Mouse (Mus musculus) testis, adult 2 months (tissue): ENCODE measurements at regions not wholly inside any gene's neighbourhood (a gene's known extent, or its start where the extent isn't known, plus 50 kb on each side); places are given as distances from the start of the nearest gene placed in this dataset.

Experiments
- H3K27ac ChIP-seq: fragments of 200-500 bp; 2 replicates; pipeline ENCODE4 v1.5.1; 2012; ENCODE audit warnings: low read depth, low read length; ENCODE audit not compliant: control insufficient read depth, insufficient read depth
- H3K27me3 ChIP-seq: fragments of 200-500 bp; 2 replicates; pipeline ENCODE4 v1.6.1; 2012; ENCODE audit warnings: mild to moderate bottlenecking, low read length, moderate library complexity; ENCODE audit not compliant: control insufficient read depth, insufficient read depth
- H3K36me3 ChIP-seq: fragments of 200-500 bp; 2 replicates; pipeline ENCODE4 v1.6.1; 2012; ENCODE audit warnings: mild to moderate bottlenecking, low read length; ENCODE audit not compliant: control insufficient read depth, insufficient read depth
- H3K4me1 ChIP-seq: fragments of 200-500 bp; 2 replicates; pipeline ENCODE4 v1.6.1; 2012; ENCODE audit warnings: low read length; ENCODE audit not compliant: control insufficient read depth, insufficient read depth
- H3K4me3 ChIP-seq: fragments of 200-500 bp; 2 replicates; pipeline ENCODE4 v1.5.1; 2012; ENCODE audit warnings: low read depth, mild to moderate bottlenecking, low read length, moderate library complexity, mixed read lengths; ENCODE audit not compliant: control insufficient read depth
- CTCF ChIP-seq: fragments of 200-500 bp; IDR thresholded peaks from 2 replicates; pipeline ENCODE4 v1.5.1; 2012; ENCODE audit warnings: low read depth, mild to moderate bottlenecking, inconsistent platforms, low read length, moderate library complexity; ENCODE audit not compliant: control insufficient read depth, insufficient read depth, insufficient replicate concordance
- POLR2A ChIP-seq: fragments of 200-500 bp; IDR thresholded peaks from 2 replicates; pipeline ENCODE4 v1.6.1; 2012; ENCODE audit warnings: low read depth, mild to moderate bottlenecking, inconsistent platforms, low read length, moderate library complexity; ENCODE audit not compliant: control insufficient read depth

GRCm38 (mm10) chr13:101100621-101101020, 267.4 kb upstream of the Slc30a5 start:
- H3K27me3 ChIP-seq: no peaks in the 10 kb centered on the region
- no peak overlapping the region for H3K27ac ChIP-seq
- no peaks in the 10 kb centered on the region for H3K4me1 ChIP-seq
- H3K4me3 ChIP-seq: no peak overlapping the region
- H3K36me3 ChIP-seq: no peaks in the 10 kb centered on the region
- TF ChIP-seq POLR2A (no peak), CTCF (no peak)

- H3K4me3 ChIP-seq: no peak overlapping the region
- no peak for TF ChIP-seq POLR2A
- TF ChIP-seq CTCF: no peak
- H3K27ac ChIP-seq: no peak overlapping the region
- no peaks in the 10 kb centered on the region for H3K4me1 ChIP-seq
- H3K27me3 ChIP-seq: no peaks in the 10 kb centered on the region
- no peaks in the 10 kb centered on the region for H3K36me3 ChIP-seq
These were observed 263.6 kb upstream of the Slc30a5 start for GRCm38 (mm10) chr13:101096856-101097255.

GRCm38 (mm10) chr13:101096221-101096620, 263.0 kb upstream of the Slc30a5 start:
- no peaks in the 10 kb centered on the region for H3K36me3 ChIP-seq
- no peaks in the 10 kb centered on the region for H3K4me1 ChIP-seq
- no peaks in the 10 kb centered on the region for H3K27me3 ChIP-seq
- H3K4me3 ChIP-seq: no peak overlapping the region
- TF ChIP-seq CTCF (no peak), POLR2A (no peak)
- H3K27ac ChIP-seq: no peak overlapping the region

- no peak overlapping the region for H3K4me3 ChIP-seq
- TF ChIP-seq POLR2A: no peak
- no peak for TF ChIP-seq CTCF
- H3K4me1 ChIP-seq: no peaks in the 10 kb centered on the region
- no peaks in the 10 kb centered on the region for H3K36me3 ChIP-seq
- no peak overlapping the region for H3K27ac ChIP-seq
- H3K27me3 ChIP-seq: no peaks in the 10 kb centered on the region
These were observed 262.0 kb upstream of the Slc30a5 start for GRCm38 (mm10) chr13:101095057-101095831.

- no peaks in the 10 kb centered on the region for H3K27me3 ChIP-seq
- no peaks in the 10 kb centered on the region for H3K4me1 ChIP-seq
- no peak overlapping the region for H3K4me3 ChIP-seq
- TF ChIP-seq POLR2A (no peak), CTCF (no peak)
- H3K27ac ChIP-seq: no peak overlapping the region
- H3K36me3 ChIP-seq: no peaks in the 10 kb centered on the region
These were observed 259.5 kb upstream of the Slc30a5 start for GRCm38 (mm10) chr13:101092743-101093131.

- no peak overlapping the region for H3K27ac ChIP-seq
- no peaks in the 10 kb centered on the region for H3K36me3 ChIP-seq
- no peak for TF ChIP-seq CTCF
- TF ChIP-seq POLR2A: no peak
These were observed 259.0 kb upstream of the Slc30a5 start for GRCm38 (mm10) chr13:101092033-101092742.

GRCm38 (mm10) chr13:101085182-101085581, 252.0 kb upstream of the Slc30a5 start:
- no peak overlapping the region for H3K27ac ChIP-seq
- no peak for TF ChIP-seq CTCF
- TF ChIP-seq POLR2A: no peak
- H3K4me1 ChIP-seq: no peaks in the 10 kb centered on the region
- H3K36me3 ChIP-seq: no peaks in the 10 kb centered on the region
- H3K4me3 ChIP-seq: no peak overlapping the region
- H3K27me3 ChIP-seq: no peaks in the 10 kb centered on the region

More at GRCm38 (mm10) chr13:101092033-101092742, 259.0 kb upstream of the Slc30a5 start:
- Histone ChIP-seq H3K27me3 (no peaks in the 10 kb centered on the region), H3K4me1 (no peaks in the 10 kb centered on the region), H3K4me3 (no peak overlapping the region)
